Mouse (Mus musculus) erythroblast, embryonic 14.5 days (primary cell): Measurements from ENCODE around the gene Fntb.

Experiments used
- GATA1 ChIP-seq: IDR thresholded peaks from 2 replicates; pipeline ENCODE4 v1.6.1; 2012; ENCODE audit warnings: low read length, inconsistent platforms, mixed read lengths
- TAL1 ChIP-seq: IDR thresholded peaks from 3 replicates; pipeline ENCODE4 v1.6.1; 2012; ENCODE audit warnings: low read length, inconsistent platforms, mixed read lengths

DNA sequence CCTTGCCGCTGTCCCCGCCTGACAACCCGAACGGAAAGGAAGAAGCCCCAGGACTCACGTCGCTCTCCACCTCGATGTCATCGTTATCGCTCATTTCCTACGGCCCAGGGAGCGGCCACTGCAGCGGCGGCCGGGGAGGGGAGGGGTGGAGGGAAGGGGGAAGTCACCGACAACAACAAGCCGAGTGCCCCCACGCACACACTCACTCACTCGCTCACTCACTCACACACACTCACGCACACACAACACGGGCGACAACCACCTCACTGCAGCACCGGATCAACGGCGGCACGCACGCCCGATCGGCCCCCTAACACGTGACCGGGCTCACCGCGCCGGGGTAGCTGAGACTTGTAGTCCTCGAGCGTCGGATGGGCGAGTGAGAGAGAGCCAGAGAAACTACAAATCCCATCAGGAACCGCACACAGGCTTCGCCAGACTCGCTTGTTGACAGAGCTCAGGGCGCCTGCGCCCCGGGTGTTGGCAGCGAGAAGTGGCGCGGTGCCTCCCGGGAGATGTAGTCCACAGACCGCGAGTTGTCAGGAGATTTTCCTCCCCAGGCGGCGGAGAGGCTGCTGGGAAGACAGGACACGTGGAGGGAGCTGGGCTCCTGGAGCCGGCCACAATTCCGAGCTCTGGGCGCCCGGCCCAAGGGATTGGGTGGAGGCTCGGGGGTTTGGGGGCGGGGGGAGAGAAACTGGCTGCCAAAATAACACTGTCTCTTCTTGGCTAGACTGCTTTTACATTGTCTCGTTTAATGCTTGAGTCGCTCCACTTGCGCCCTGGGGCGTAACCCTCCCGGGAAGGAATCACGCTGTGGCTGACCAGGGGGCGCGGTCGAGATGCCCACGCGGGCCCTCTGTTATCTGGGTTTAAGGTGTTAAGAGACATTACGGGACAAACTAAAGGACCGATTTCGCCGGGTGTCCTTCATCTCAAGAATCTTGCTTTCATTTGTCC lies 196.8 kb downstream of the Fntb start, which contains the start of gene Max:
- TF ChIP-seq GATA1 (no peak), TAL1 (no peak)
